Mouse (Mus musculus): ENCODE results near the gene Lef1.

DNA sequence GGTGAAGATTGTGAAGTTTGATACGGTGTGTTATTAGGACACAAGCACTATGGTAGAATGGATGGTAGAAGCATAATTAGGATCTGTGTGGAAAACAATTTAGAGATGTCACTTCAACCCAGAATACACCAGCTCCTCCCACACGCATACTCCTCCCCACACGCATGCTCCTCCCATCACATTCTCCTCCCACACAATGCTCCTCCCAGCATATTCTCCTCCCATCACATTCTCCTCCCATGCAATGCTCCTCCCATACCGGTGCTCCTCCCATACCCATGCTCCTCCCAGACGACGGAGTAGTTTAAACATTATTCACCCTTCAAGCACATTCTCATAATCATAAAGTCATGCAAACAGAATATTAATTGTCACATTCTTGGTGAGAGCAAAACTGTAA is 26.5 kb upstream of the Lef1 start:
- no peak for TF ChIP-seq MAFK (IDR thresholded peaks at IDR 0.05; ENCODE audit: insufficient read depth, low read depth, low read length)
- TF ChIP-seq CHD2 (IDR thresholded peaks at IDR 0.05; ENCODE audit: low read depth, low read length) = no peak
- TF ChIP-seq HCFC1 (IDR thresholded peaks at IDR 0.05; ENCODE audit: borderline replicate concordance, insufficient read depth, low read length) = no peak

Data from ES-E14 (cell line).